Mouse (Mus musculus) CH12.LX (cell line): Measurements from ENCODE around the gene Tbc1d22a. TPM values are rescaled to one million over a fixed set of nuclear protein-coding genes. Genes with fewer than 3 reads are reported as not detected.

Experiments
- DNase-seq: peaks from one replicate; pipeline ENCODE4 v3.0.0-alpha.2; 2013; ENCODE audit errors: extremely low read depth
- H3K27ac ChIP-seq: 2 replicates; pipeline ENCODE4 v1.5.1; 2012; ENCODE audit warnings: low read depth, mild to moderate bottlenecking, control low read depth, moderate library complexity; ENCODE audit not compliant: insufficient read depth
- H3K27me3 ChIP-seq: replicated peaks from 2 replicates; pipeline ENCODE3; 2012; ENCODE audit warnings: inconsistent platforms
- H3K36me3 ChIP-seq, 2 experiments: replicated peaks in 1 of 2; 2 replicates each; pipeline versions ENCODE3 to v1.6.1; 2012; ENCODE audit warnings: inconsistent platforms in 1 of 2, low read length in 1 of 2, mild to moderate bottlenecking in 1 of 2, mixed read lengths in 1 of 2, moderate library complexity in 1 of 2; ENCODE audit not compliant: control insufficient read depth in 1 of 2, insufficient read depth in 1 of 2
- H3K4me1 ChIP-seq, 2 experiments: 2 replicates each; pipeline ENCODE4 v1.6.1; 2012; ENCODE audit warnings: inconsistent platforms in 1 of 2, moderate library complexity in 1 of 2; ENCODE audit not compliant: insufficient read depth in 2 of 2, control insufficient read depth in 1 of 2
- H3K4me2 ChIP-seq: 2 replicates; pipeline ENCODE4 v1.6.1; 2012; ENCODE audit warnings: low read depth, mild to moderate bottlenecking, control low read depth; ENCODE audit not compliant: poor library complexity, insufficient read depth, severe bottlenecking
- H3K4me3 ChIP-seq, 3 experiments: fragments of 150-350 bp in 1 of 3; sonication (generic) in 1 of 3; replicated peaks in 1 of 3; 2 replicates each; pipeline versions ENCODE3 to v1.5.1; 2011 to 2012; ENCODE audit warnings: low read depth in 2 of 3, low read length in 2 of 3, mild to moderate bottlenecking in 2 of 3, moderate library complexity in 2 of 3, control low read depth in 1 of 3, improper control_type of control experiment in 1 of 3, inconsistent platforms in 1 of 3, mixed read lengths in 1 of 3; ENCODE audit not compliant: poor library complexity in 1 of 3
- H3K79me2 ChIP-seq: replicated peaks from 2 replicates; pipeline ENCODE4 v1.6.1; 2012; ENCODE audit warnings: mild to moderate bottlenecking, moderate library complexity; ENCODE audit not compliant: control insufficient read depth, poor library complexity, insufficient read depth, severe bottlenecking; ENCODE audit errors: extremely low read depth
- H3K9ac ChIP-seq: 2 replicates; pipeline ENCODE4 v1.6.1; 2012; ENCODE audit warnings: low read depth, mild to moderate bottlenecking, control low read depth, moderate library complexity; ENCODE audit not compliant: insufficient read depth
- H3K9me3 ChIP-seq: replicated peaks from 2 replicates; pipeline ENCODE3; 2012; ENCODE audit warnings: low read length, inconsistent platforms, mixed read lengths
- CHD1 ChIP-seq: IDR thresholded peaks from 2 replicates; pipeline ENCODE4 v1.6.1; 2012; ENCODE audit warnings: low read depth, low read length, improper control_type of control experiment, inconsistent platforms
- CHD2 ChIP-seq: IDR thresholded peaks from 2 replicates; pipeline ENCODE4 v1.6.1; 2011; ENCODE audit warnings: low read length, improper control_type of control experiment
- CTCF ChIP-seq, 2 experiments: IDR thresholded peaks in 1 of 2; conservative IDR thresholded peaks in 1 of 2; 2 replicates each; pipeline ENCODE4 v1.5.1; 2011 to 2012; ENCODE audit warnings: low read depth in 2 of 2, low read length in 2 of 2, improper control_type of control experiment in 1 of 2, inconsistent platforms in 1 of 2, mild to moderate bottlenecking in 1 of 2, moderate library complexity in 1 of 2
- E2F4 ChIP-seq: IDR thresholded peaks from 2 replicates; pipeline ENCODE4 v1.6.1; 2011; ENCODE audit warnings: low read depth, low read length, improper control_type of control experiment; ENCODE audit not compliant: insufficient replicate concordance
- ELF1 ChIP-seq: IDR thresholded peaks from 2 replicates; pipeline ENCODE4 v1.6.1; 2014; ENCODE audit warnings: low read depth, mild to moderate bottlenecking, inconsistent platforms, low read length, improper control_type of control experiment
- EP300 ChIP-seq: IDR thresholded peaks from 2 replicates; pipeline ENCODE4 v1.6.1; 2011; ENCODE audit warnings: low read length, improper control_type of control experiment
- GABPA ChIP-seq: IDR thresholded peaks from 2 replicates; pipeline ENCODE4 v1.6.1; 2012; ENCODE audit warnings: low read depth, low read length, improper control_type of control experiment, inconsistent platforms; ENCODE audit not compliant: insufficient replicate concordance
- HCFC1 ChIP-seq: IDR thresholded peaks from 2 replicates; pipeline ENCODE4 v1.6.1; 2012; ENCODE audit warnings: low read depth, mild to moderate bottlenecking, inconsistent platforms, low read length, improper control_type of control experiment
- IRF4 ChIP-seq: IDR thresholded peaks from 2 replicates; pipeline ENCODE4 v1.6.1; 2014; ENCODE audit warnings: low read depth, mild to moderate bottlenecking, inconsistent platforms, low read length, improper control_type of control experiment
- JUND ChIP-seq: conservative IDR thresholded peaks from 2 replicates; pipeline ENCODE4 v1.6.1; 2011; ENCODE audit warnings: low read depth, low read length, improper control_type of control experiment
- KAT2A ChIP-seq: IDR thresholded peaks from 2 replicates; pipeline ENCODE4 v1.6.1; 2012; ENCODE audit warnings: low read length, improper control_type of control experiment, inconsistent platforms; ENCODE audit not compliant: insufficient replicate concordance
- MAX ChIP-seq: IDR thresholded peaks from 2 replicates; pipeline ENCODE4 v1.6.1; 2011; ENCODE audit warnings: low read length, improper control_type of control experiment
- MAZ ChIP-seq: IDR thresholded peaks from 2 replicates; pipeline ENCODE4 v1.6.1; 2012; ENCODE audit warnings: low read depth, mild to moderate bottlenecking, inconsistent platforms, low read length, improper control_type of control experiment, moderate library complexity
- MEF2A ChIP-seq: IDR thresholded peaks from 2 replicates; pipeline ENCODE4 v1.6.1; 2014; ENCODE audit warnings: low read depth, mild to moderate bottlenecking, inconsistent platforms, low read length, improper control_type of control experiment, borderline replicate concordance
- MXI1 ChIP-seq: IDR thresholded peaks from 2 replicates; pipeline ENCODE4 v1.6.1; 2011; ENCODE audit warnings: mild to moderate bottlenecking, low read depth, low read length, improper control_type of control experiment
- PAX5 ChIP-seq: IDR thresholded peaks from 2 replicates; pipeline ENCODE4 v1.6.1; 2012; ENCODE audit warnings: low read length, inconsistent platforms, mixed read lengths
- POLR2A ChIP-seq: IDR thresholded peaks from 2 replicates; pipeline ENCODE4 v1.6.1; 2011; ENCODE audit warnings: low read depth, mild to moderate bottlenecking, improper control_type of control experiment, low read length
- RAD21 ChIP-seq: IDR thresholded peaks from 2 replicates; pipeline ENCODE4 v1.6.1; 2011; ENCODE audit warnings: low read depth, mild to moderate bottlenecking, low read length, improper control_type of control experiment, moderate library complexity
- SIN3A ChIP-seq: IDR thresholded peaks from 2 replicates; pipeline ENCODE4 v1.6.1; 2012; ENCODE audit warnings: low read length, improper control_type of control experiment, inconsistent platforms
- SMC3 ChIP-seq: IDR thresholded peaks from 2 replicates; pipeline ENCODE4 v1.6.1; 2011; ENCODE audit warnings: low read depth, low read length, improper control_type of control experiment
- TBP ChIP-seq: conservative IDR thresholded peaks from 2 replicates; pipeline ENCODE4 v1.6.1; 2011; ENCODE audit warnings: low read depth, low read length, improper control_type of control experiment
- UBTF ChIP-seq: IDR thresholded peaks from 2 replicates; pipeline ENCODE4 v1.6.1; 2012; ENCODE audit warnings: low read depth, mild to moderate bottlenecking, inconsistent platforms, low read length, improper control_type of control experiment, moderate library complexity
- USF1 ChIP-seq: IDR thresholded peaks from 2 replicates; pipeline ENCODE4 v1.6.1; 2014; ENCODE audit warnings: low read depth, mild to moderate bottlenecking, inconsistent platforms, low read length, improper control_type of control experiment
- ZC3H11A ChIP-seq: IDR thresholded peaks from 2 replicates; pipeline ENCODE4 v1.6.1; 2012; ENCODE audit warnings: low read depth, mild to moderate bottlenecking, inconsistent platforms, low read length, improper control_type of control experiment
- ZNF384 ChIP-seq: IDR thresholded peaks from 2 replicates; pipeline ENCODE4 v1.6.1; 2012; ENCODE audit warnings: low read depth, low read length, improper control_type of control experiment, inconsistent platforms
- dilution Hi-C: fragments of 300-500 bp; cut with MboI; formaldehyde crosslinking; loops from 2 replicates; pipeline ENCODE4 v1.14.3; 2020; ENCODE audit warnings: low sequenced_read_pairs; ENCODE audit not compliant: extremely low pct_unique_long_range_greater_than_20kb, extremely low pct_ligation_motif_present
- in situ Hi-C: fragments of 300-500 bp; cut with MboI; formaldehyde crosslinking; loops from 3 replicates; pipeline ENCODE4 v1.14.3; 2019; ENCODE audit warnings: low sequenced_read_pairs, low pct_ligation_motif_present, low pct_unique_long_range_greater_than_20kb, mixed read lengths
- polyA plus RNA-seq: library from polyadenylated mRNA; unstranded; fragments of >175 nt; gene quantifications from 2 replicates; pipeline ENCODE4 v1.2.1, GENCODE M21; 2012; ENCODE audit warnings: low read depth; ENCODE audit not compliant: insufficient read length
- total RNA-seq, 2 experiments: library from RNA; depleted of rRNA; stranded (reverse); fragments of 300-350 nt in 1 of 2; fragments of >200 nt in 1 of 2; gene quantifications; 2 replicates each; pipeline ENCODE4 v1.2.3; 2012 to 2014

Gene Tbc1d22a
- total and polyA plus RNA-seq, 3 experiments = 17.6 to 20.2 (median 19.4) TPM

DNA sequence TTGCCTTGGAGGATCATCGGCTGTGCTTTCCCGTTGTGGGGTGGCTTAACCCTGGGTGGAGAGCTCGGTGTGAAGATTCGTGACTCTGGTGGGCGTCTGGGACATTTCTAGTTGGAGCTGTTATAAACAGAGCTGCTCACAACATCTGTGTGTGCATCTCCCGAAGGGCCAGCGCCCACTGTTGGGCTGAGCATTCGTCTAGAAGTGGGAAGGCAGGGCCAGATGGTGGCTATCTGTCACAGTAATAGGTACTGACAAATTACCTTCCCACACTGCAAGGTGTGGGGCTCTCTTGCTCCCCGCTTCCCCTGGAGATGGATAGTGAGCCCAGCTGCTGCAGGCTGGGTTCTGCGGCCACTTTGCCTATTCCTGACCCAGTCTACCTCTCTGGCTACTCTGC lies 289.2 kb downstream of the Tbc1d22a start:
- Histone ChIP-seq H3K36me3 (peaks cover 0 to 7% of the 10 kb centered on the region in 2 experiments), H3K9ac (no peak overlapping the region), H3K79me2 (no peaks in the 10 kb centered on the region), H3K27me3 (no peaks in the 10 kb centered on the region), H3K27ac (no peak overlapping the region), H3K9me3 (no peaks in the 10 kb centered on the region), H3K4me1 (no peaks in the 10 kb centered on the region), H3K4me3 (no peak overlapping the region), H3K4me2 (no peak overlapping the region)
- dilution Hi-C loops = no loop called here
- no peak for TF ChIP-seq MAX
- no peak for TF ChIP-seq IRF4
- TF ChIP-seq ZNF384 = no peak
- no peak for TF ChIP-seq UBTF
- TF ChIP-seq MEF2A = no peak
- TF ChIP-seq USF1 = no peak
- no peak for TF ChIP-seq JUND
- TF ChIP-seq SMC3 = no peak
- no peak for TF ChIP-seq TBP
- no peak for TF ChIP-seq HCFC1
- no peak for TF ChIP-seq MXI1
- TF ChIP-seq ZC3H11A = no peak
- TF ChIP-seq EP300 = no peak
- TF ChIP-seq ELF1 = no peak
- no peak for TF ChIP-seq CTCF (conservative IDR thresholded peaks at IDR 0.05 in 1 of 2, IDR thresholded peaks at IDR 0.05 in 1 of 2; ENCODE audit: low read depth in 2 of 2, low read length in 2 of 2)
- TF ChIP-seq SIN3A = no peak
- no peak for TF ChIP-seq GABPA
- TF ChIP-seq E2F4 = no peak
- TF ChIP-seq RAD21 = no peak
- in situ Hi-C loops = no loop called here
- DNase-seq = no peak

GRCm38 (mm10) chr15:86506666-86507065 lies 292.4 kb downstream of the Tbc1d22a start:
- no peaks in the 10 kb centered on the region for H3K9me3 ChIP-seq
- no peaks in the 10 kb centered on the region for H3K27me3 ChIP-seq
- in situ Hi-C loops = no loop called here
- no peaks in the 10 kb centered on the region for H3K36me3 ChIP-seq
- TF ChIP-seq GABPA (no peak), CHD2 (no peak), USF1 (no peak), KAT2A (no peak), E2F4 (no peak), MEF2A (no peak), SMC3 (no peak), EP300 (no peak), CHD1 (no peak), MAX (no peak), CTCF (conservative IDR thresholded peaks at IDR 0.05 in 1 of 2, IDR thresholded peaks at IDR 0.05 in 1 of 2; ENCODE audit: low read depth in 2 of 2, low read length in 2 of 2) (no peak), SIN3A (no peak), TBP (no peak), MAZ (no peak), POLR2A (no peak), PAX5 (no peak)
- TF ChIP-seq, all 38 proteins: peak for 0
- dilution Hi-C loops = no loop called here
- Histone ChIP-seq H3K79me2 (no peaks in the 10 kb centered on the region), H3K4me2 (no peak overlapping the region), H3K27ac (no peak overlapping the region), H3K4me3 (no peak overlapping the region), H3K4me1 (no peaks in the 10 kb centered on the region), H3K9ac (no peak overlapping the region)
- no peak for DNase-seq
